Mouse (Mus musculus): ENCODE data around the gene Spns1. TPM values are rescaled to one million over a fixed set of nuclear protein-coding genes. Genes with fewer than 3 reads are reported as not detected.

The Spns1 gene
- polyA plus RNA-seq (2015; fragmentation: Nextera tagmentation; extraction: Ambion mirVana), result 50.3 and 53.7 TPM in 2 replicates

DNA sequence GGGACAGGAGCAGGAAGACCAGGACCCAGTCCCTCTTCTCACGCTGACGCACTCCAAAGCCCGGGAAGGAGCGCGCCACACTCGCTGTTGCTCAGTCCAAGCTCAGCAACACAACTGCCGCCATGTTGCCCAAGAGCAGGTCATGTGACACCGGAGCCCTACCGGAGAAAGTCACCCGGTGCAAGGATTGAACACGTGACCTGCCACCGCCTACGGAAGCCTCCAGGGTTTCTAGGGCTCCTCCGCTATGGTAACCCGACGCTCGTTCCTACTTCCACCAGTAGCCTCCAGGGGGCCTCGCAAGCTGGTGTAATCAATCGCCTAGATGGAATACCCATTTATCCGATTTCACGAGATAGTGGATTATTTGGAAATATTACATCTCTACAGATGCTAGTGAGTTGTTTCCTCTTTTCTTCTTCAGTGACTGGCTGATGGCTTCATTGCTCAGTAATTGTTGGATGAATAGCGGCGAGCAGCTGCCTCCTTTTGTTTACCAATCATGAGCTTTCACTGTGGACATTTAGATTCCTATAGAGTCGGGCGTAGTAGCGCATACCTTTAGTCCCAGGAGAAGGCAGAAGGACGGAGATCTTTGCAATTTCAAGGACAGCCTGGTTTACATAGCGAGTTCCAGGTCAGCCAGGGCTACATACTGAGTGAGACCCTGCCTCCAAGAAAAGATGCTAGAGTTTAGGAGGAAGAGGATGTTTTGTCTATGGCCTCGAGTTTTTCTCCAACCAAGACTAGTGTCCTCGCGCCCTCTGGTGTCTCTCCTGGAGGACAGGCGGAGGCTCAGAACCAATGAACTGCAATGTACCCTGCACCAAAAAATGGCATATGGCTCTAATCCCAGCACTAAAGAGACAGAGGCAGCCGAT is at the start of gene Spns1:
Spns1 (minus strand) TSS at position 173 of the 881 bp plus-strand sequence.
- peaks cover 6% of the 10 kb centered on the region; the same call in 1 of the 2 replicates for H3K4me1 ChIP-seq (ENCODE audit: insufficient read depth, low read depth, low read length)
- peak within 1 kb of the TSS; percentile 92 for H3K9ac ChIP-seq (replicated peaks; ENCODE audit: low read depth)

DNA sequence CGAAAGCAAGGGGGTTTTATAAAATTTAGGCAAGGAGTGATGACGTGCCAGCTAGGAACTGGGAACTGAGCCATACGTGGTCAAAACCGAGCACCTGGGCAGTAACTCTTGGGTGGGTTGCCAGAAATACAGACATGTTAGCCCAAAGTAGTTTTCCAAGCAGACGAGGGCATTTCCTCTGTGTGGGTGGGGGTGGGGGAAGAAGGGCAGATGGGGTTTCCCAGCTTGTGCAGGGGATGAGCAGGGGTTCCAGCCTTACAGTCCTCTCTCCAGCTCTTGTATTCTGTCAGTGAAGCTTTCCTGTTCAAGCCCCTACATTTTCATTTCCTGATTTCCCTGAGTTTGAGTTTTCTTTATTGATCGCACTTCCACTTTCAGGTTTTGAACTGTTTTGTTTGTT is 46.9 kb upstream of the Spns1 start:
- TF ChIP-seq EP300 (IDR thresholded peaks at IDR 0.05) (no peak), CTCF (IDR thresholded peaks at IDR 0.05) (no peak)
- WGBS, result 71% methylated on average over 6 of the region's 6 CpGs
- no peaks in the 10 kb centered on the region for H3K27me3 ChIP-seq (replicated peaks; ENCODE audit: insufficient read depth, low read length)
- no peak overlapping the region for H3K9ac ChIP-seq (replicated peaks; ENCODE audit: low read depth)
- H3K27ac ChIP-seq (ENCODE audit: low read length), result no peak overlapping the region
- no peak overlapping the region for H3K4me2 ChIP-seq (replicated peaks; ENCODE audit: low read depth, low read length)
- no peak for ATAC-seq
- H3K4me1 ChIP-seq (ENCODE audit: insufficient read depth, low read depth, low read length), result no peaks in the 10 kb centered on the region
- H3K9me3 ChIP-seq (ENCODE audit: low read length), result no peaks in the 10 kb centered on the region
- no peak for DNase-seq (ENCODE audit: low spot score)
- no peak overlapping the region for H3K4me3 ChIP-seq (ENCODE audit: low read depth, low read length)
- no peaks in the 10 kb centered on the region for H3K36me3 ChIP-seq (ENCODE audit: insufficient read depth, low read length)

More for the DNA sequence above, at the start of gene Spns1:
- H3K27ac ChIP-seq (ENCODE audit: low read length), result peak within 1 kb of the TSS; percentile 51
- peak; percentile 99 for ATAC-seq
- 2% methylated on average over 33 of the region's 33 CpGs for WGBS
- peak; percentile 56 for TF ChIP-seq EP300 (IDR thresholded peaks at IDR 0.05)
- TF ChIP-seq CTCF (IDR thresholded peaks at IDR 0.05), result peak; percentile 86
- peak; percentile 99 for DNase-seq (ENCODE audit: low spot score)
- H3K9me3 ChIP-seq (ENCODE audit: low read length), result no peaks in the 10 kb centered on the region
- peak within 1 kb of the TSS; percentile 69 for H3K4me3 ChIP-seq (ENCODE audit: low read depth, low read length)
- H3K4me2 ChIP-seq (replicated peaks; ENCODE audit: low read depth, low read length), result peak within 1 kb of the TSS; percentile 87
- no peaks in the 10 kb centered on the region for H3K27me3 ChIP-seq (replicated peaks; ENCODE audit: insufficient read depth, low read length)
- H3K36me3 ChIP-seq (ENCODE audit: insufficient read depth, low read length), result 0 out of 2 replicates have a peak, but pooled peaks cover 2% of the 10 kb centered on the region

DNA sequence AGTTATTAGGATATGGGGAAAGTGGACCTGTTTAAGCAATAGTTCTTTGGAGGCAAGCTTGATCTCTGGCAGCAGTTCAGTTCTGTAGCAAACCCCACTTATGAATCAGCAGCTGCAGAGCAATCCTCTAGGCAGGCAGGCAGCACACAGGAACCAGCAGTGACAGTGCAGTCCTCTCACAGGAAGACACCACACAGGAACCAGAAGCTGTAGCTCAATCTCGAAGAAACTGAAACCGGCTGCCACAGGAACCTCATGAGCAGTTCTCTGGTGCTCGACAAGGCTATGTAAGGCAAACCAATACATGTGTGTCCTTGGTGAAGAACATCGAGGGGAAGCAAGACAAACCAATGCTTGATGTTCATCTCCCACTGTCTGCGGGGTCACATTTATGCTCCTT is 44.5 kb upstream of the Spns1 start:
- Histone ChIP-seq H3K36me3 (ENCODE audit: insufficient read depth, low read length) (no peaks in the 10 kb centered on the region), H3K4me2 (replicated peaks; ENCODE audit: low read depth, low read length) (no peak overlapping the region), H3K9me3 (ENCODE audit: low read length) (no peaks in the 10 kb centered on the region), H3K27ac (ENCODE audit: low read length) (no peak overlapping the region), H3K9ac (replicated peaks; ENCODE audit: low read depth) (no peak overlapping the region), H3K4me3 (ENCODE audit: low read depth, low read length) (no peak overlapping the region), H3K27me3 (replicated peaks; ENCODE audit: insufficient read depth, low read length) (no peaks in the 10 kb centered on the region), H3K4me1 (ENCODE audit: insufficient read depth, low read depth, low read length) (no peaks in the 10 kb centered on the region)
- TF ChIP-seq EP300 (IDR thresholded peaks at IDR 0.05) (no peak), CTCF (IDR thresholded peaks at IDR 0.05) (no peak)
- DNase-seq (ENCODE audit: low spot score), result no peak
- 82% methylated on average over 5 of the region's 5 CpGs for WGBS
- ATAC-seq, result no peak

DNA sequence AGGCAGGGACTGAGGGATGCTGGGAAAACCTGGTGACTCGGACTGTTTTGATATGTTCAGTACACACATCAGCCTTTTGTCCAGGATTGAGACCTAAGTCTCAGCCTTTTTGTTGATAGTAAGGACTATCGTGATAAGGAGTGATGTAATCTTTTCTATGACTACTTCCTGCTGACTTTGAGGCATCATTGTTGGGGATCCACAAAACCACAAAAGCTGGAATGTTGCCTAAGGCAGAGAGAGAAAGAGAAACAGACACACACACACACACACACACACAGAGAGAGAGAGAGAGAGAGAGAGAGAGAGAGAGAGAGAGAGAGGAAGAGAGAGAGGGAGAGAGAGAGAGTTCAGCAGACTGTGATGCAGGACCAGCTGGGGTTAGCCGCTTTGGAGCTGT is 41.2 kb upstream of the Spns1 start:
- Histone ChIP-seq H3K4me2 (replicated peaks; ENCODE audit: low read depth, low read length) (no peak overlapping the region), H3K9ac (replicated peaks; ENCODE audit: low read depth) (no peak overlapping the region), H3K36me3 (ENCODE audit: insufficient read depth, low read length) (no peaks in the 10 kb centered on the region), H3K27ac (ENCODE audit: low read length) (no peak overlapping the region), H3K4me3 (ENCODE audit: low read depth, low read length) (no peak overlapping the region), H3K27me3 (replicated peaks; ENCODE audit: insufficient read depth, low read length) (no peaks in the 10 kb centered on the region), H3K4me1 (ENCODE audit: insufficient read depth, low read depth, low read length) (no peaks in the 10 kb centered on the region), H3K9me3 (ENCODE audit: low read length) (no peaks in the 10 kb centered on the region)
- ATAC-seq (no peak), DNase-seq (ENCODE audit: low spot score) (peak; percentile 7)
- TF ChIP-seq CTCF (IDR thresholded peaks at IDR 0.05) (no peak), EP300 (IDR thresholded peaks at IDR 0.05) (no peak)
- WGBS, result 39% methylated on average over 3 of the region's 3 CpGs

DNA sequence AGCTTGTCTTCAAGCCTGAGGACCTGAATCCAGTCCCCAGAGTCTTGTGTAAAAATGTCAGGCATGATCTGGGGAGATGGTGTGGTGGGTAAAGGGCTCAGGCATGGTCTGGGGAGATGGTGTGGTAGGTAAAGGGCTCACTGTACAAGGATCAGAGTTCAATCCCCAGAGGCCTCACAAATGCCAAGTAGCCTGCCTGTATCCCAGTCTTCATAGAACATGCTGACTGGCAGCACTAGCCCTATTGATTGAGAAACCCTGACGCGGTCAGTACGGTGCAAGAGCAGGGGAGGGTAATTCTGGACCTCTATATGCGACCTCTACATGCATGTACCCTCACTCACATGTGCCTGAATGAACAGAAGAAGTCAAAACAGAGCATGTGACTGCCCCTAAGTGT is 40.4 kb upstream of the Spns1 start:
- Histone ChIP-seq H3K4me1 (ENCODE audit: insufficient read depth, low read depth, low read length) (no peaks in the 10 kb centered on the region), H3K9me3 (ENCODE audit: low read length) (no peaks in the 10 kb centered on the region), H3K27ac (ENCODE audit: low read length) (no peak overlapping the region), H3K36me3 (ENCODE audit: insufficient read depth, low read length) (no peaks in the 10 kb centered on the region), H3K4me3 (ENCODE audit: low read depth, low read length) (no peak overlapping the region), H3K4me2 (replicated peaks; ENCODE audit: low read depth, low read length) (no peak overlapping the region), H3K27me3 (replicated peaks; ENCODE audit: insufficient read depth, low read length) (no peaks in the 10 kb centered on the region), H3K9ac (replicated peaks; ENCODE audit: low read depth) (no peak overlapping the region)
- 84% methylated on average over 4 of the region's 4 CpGs for WGBS
- no peak for TF ChIP-seq CTCF (IDR thresholded peaks at IDR 0.05)
- no peak for TF ChIP-seq EP300 (IDR thresholded peaks at IDR 0.05)
- ATAC-seq (no peak), DNase-seq (ENCODE audit: low spot score) (no peak)

DNA sequence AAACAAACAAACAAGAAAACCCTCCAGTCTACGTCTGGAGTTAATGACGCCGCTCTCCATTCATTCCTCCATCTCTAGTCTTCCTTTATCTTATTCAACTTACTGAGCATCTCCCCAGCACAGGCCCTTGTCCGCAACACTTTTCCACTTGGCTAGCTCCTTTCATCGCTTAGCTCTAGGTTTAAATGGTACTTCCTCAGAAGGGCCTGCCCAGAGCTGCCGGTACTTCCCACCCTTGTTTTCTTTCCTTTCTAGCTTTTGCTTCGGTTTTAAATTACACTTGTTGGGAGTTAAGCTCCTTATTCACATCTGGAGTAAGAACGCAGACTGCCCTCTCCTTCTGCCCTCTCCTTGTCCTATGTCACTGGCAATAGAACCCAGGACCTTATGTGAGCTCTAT is 39.8 kb upstream of the Spns1 start:
- H3K36me3 ChIP-seq (ENCODE audit: insufficient read depth, low read length), result no peaks in the 10 kb centered on the region
- no peak for DNase-seq (ENCODE audit: low spot score)
- ATAC-seq, result no peak
- no peaks in the 10 kb centered on the region for H3K27me3 ChIP-seq (replicated peaks; ENCODE audit: insufficient read depth, low read length)
- no peak overlapping the region for H3K27ac ChIP-seq (ENCODE audit: low read length)
- TF ChIP-seq EP300 (IDR thresholded peaks at IDR 0.05) (no peak), CTCF (IDR thresholded peaks at IDR 0.05) (no peak)
- H3K4me1 ChIP-seq (ENCODE audit: insufficient read depth, low read depth, low read length), result no peaks in the 10 kb centered on the region
- H3K9me3 ChIP-seq (ENCODE audit: low read length), result no peaks in the 10 kb centered on the region
- no peak overlapping the region for H3K9ac ChIP-seq (replicated peaks; ENCODE audit: low read depth)
- H3K4me3 ChIP-seq (ENCODE audit: low read depth, low read length), result no peak overlapping the region
- WGBS, result 55% methylated on average over 8 of the region's 8 CpGs
- no peak overlapping the region for H3K4me2 ChIP-seq (replicated peaks; ENCODE audit: low read depth, low read length)

All from lung, postnatal 0 days (tissue).